Mouse (Mus musculus) E14TG2a.4 (cell line): ENCODE results near the gene Trim28.

Source experiments
- CTCF ChIP-seq: conservative IDR thresholded peaks from 2 replicates; pipeline ENCODE4 v1.5.1; 2014; ENCODE audit warnings: low read length
- POU5F1 ChIP-seq: IDR thresholded peaks from 2 replicates; pipeline ENCODE4 v1.6.1; 2014; ENCODE audit warnings: low read length, borderline replicate concordance

DNA sequence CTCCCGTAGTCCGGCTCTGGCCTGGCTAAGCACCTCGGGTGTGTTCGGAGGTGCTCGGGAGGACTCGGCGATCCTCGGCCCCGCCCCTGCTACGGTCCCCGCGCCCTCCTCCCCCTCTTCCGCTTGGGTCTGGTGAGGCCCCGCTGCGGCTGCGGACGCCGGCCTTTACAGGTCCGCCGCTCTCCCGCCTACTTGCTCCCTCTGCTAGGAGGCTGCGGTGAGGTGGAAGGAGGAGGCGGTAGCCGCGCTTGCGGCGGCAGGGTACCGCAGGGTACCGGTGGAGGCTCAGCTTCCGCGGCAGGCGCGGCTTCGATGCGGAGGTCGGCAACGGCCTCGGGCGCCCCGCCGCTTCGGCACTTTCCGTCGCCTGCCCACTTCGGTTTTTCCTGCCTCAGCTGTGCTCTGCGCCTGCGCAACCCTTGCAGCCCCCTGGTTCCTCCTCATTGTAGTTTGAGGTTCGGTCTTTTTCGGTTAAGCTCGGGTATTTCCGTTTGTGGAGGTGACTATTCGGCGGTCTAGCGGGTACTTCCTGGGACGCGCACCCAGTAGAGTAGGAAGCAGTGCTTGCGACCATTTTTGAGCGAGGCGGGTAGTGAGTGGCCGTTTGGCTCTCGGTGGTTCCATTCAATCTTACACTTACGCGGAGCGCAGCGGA lies 39.1 kb downstream of the Trim28 start, which contains the start of gene Ube2m:
- TF ChIP-seq CTCF = no peak
- TF ChIP-seq POU5F1 = no peak
